Mouse (Mus musculus): Measurements from ENCODE around the gene Atf2.
A peak's percentile ranks its signal among the peaks of the same experiment; 100 is the strongest.
"Not testable (repeated sequence)": the region's sequence is repeated elsewhere in the genome, so short reads cannot be mapped to it uniquely, and the experiment has no call there.

Atf2 gene

DNA sequence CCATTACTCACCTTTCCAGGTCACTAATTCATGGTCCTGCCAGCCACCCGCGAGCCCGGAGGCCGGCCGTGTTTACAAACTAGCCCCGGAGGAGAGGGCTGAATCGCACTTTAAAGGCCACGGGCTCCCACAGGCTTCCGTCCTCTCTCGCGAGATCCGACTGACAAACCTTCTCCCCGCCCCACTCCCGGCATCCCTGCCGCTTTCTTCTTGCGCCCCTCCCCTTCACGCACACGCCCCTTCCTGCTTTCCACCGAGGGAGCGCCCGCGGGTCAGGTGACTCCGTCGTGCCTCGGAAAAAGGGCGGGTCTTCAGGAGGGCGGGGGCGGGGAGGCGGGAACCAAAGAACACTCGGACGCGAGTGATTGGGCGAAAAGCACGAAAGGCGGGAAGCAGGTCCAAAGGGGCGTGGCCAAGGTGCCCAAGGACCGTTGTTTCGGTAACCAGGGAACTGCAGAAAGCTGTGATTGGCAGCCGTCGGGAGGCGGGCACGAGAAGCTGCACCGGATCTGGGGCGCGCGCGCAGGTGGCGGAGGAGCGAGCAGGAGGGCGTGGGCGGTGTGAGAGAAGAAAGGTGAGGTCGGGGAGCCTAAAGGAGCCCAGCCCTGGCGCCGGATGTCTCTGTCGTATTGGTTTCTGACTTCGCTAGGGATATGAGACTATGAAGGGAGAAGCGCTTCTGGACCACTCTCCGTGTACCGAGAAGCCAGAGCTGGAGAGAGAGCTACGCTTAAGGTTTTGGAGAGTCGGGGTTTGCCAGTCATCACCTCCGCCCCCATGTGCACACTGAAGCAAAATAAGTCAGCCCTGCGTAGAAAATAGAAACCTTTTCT, at the start of gene Atf2:
Gene Atf2 (minus strand): TSS at position 176 of the 833 bp plus-strand sequence.
- DNase-seq, result peak; percentile 100

DNA sequence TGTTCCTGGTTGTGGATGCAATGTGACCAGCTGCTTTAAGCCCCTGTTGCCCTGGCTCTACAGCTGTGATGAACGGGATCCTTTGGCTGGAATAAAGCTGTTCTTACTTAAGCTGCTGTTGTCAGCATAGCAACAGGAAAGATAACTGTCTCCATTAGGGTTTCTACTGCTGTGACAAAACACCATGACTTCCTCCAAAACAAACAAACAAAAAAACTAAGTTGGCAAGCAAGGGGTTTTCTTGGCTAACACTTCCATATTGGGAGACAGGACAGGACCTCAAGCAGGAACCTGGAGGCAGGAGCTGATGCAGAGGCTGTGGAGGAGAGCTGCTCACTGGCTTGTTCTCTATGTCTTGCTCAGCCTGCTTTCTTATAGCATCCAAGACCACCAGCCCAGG, 48.8 kb upstream of the Atf2 start:
- no peak for DNase-seq

- no peak for DNase-seq
These were observed 48.0 kb upstream of the Atf2 start for GRCm38 (mm10) chr2:73940471-73940870.

DNA sequence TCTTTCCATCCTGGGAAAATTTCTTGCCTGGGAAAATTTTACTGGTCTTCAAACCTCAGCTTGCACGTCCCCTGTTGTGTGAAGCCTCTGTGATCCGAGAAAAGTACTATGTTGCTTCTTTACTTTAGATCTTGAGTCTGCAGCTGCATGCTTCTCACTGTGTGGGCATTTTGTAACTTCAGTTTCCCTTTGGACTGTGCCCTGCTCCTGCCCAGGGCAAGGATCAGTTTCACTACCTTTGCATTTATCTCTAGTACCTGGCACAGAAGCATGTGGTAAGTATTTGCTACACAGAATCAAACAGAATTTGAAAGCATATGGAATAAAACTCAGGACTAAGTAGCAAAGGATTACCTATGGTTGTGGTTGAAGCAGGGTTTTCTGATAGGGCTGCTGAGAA, 46.5 kb upstream of the Atf2 start:
- DNase-seq, result no peak

DNA sequence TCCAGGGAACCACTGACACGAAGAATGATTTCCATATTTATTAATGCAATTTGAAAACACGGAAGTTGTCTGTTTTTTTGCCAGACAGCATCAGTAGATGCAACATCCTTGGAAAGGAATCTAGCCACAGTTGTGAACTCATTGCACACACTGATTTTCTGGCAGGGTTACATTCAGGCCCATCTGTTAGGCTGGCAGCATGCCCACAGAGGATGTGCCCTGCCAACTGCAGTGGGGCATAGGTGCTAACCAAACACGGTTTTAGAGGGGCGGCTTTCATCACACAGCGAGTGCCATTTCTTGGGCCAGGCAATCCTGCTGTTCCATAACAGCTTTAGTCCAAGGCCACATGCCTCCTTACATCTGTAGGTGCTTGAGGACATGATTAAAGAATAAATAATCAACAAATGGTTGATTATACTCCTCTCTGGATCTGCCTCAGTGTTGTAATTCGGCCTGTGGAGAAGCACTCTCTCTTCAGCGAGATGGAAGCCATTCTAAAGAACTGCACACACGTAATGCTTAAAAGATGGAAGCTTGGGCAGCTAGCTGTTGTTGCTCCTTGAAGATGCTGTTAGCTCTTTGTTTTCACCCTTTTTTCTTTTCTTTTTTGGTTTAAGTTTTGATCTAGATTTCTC, 40.4 kb upstream of the Atf2 start:
- DNase-seq, result no peak

DNA sequence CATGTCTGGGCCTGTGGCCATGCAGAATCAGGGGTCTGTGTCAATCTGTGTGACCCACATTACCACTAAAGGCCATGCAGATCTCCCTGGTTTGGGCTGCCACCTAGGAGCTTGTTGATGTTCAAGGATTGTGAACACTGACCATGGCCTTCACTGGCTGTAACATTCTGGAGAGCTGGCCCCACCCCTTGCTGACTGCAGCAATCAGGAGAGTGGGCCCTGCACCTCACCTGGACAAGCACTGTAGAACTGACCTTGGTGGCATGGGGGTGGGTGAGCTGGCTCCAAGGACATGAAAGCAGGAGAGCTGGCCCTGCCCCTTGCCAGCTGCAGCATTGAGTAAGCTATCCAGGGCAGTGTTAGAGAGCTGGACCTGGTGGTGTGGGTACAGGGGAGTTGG, 35.3 kb upstream of the Atf2 start:
- DNase-seq, result no peak

GRCm38 (mm10) chr2:73925539-73925938, 33.1 kb upstream of the Atf2 start:
- DNase-seq, result no peak

DNA sequence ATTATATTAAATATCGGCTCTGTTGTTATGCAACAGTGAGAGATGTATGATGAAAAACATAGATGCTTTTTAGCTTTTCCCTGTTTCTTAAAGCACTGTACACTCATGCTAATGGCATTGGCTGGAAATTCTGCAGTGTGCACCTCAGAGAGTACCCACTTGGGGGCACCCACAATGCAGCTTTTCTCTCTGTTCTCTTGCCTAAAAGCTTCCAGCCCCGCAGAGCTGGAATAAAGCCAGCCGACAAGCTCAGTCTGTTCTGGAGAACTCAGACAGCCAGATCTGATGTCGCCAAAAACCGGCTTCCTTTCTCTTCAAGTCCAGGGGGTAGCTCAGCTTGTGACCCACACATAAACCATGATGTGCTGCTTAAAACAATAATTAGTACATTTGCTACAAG, 32.6 kb upstream of the Atf2 start:
- DNase-seq, result no peak

GRCm38 (mm10) chr2:73919642-73920041, 27.2 kb upstream of the Atf2 start:
- no peak for DNase-seq

- DNase-seq, result no peak
These were observed 19.8 kb upstream of the Atf2 start for GRCm38 (mm10) chr2:73912264-73912663.

- peak; percentile 89 to 90 for DNase-seq
These were observed 18.8 kb upstream of the Atf2 start, which contains the start of gene Atp5g3 for GRCm38 (mm10) chr2:73911175-73911700. Gene Atp5g3, minus strand, starts transcription at chr2:73911326.

GRCm38 (mm10) chr2:73910571-73911174, 18.2 kb upstream of the Atf2 start:
- DNase-seq, result peak; percentile 43 to 61

DNA sequence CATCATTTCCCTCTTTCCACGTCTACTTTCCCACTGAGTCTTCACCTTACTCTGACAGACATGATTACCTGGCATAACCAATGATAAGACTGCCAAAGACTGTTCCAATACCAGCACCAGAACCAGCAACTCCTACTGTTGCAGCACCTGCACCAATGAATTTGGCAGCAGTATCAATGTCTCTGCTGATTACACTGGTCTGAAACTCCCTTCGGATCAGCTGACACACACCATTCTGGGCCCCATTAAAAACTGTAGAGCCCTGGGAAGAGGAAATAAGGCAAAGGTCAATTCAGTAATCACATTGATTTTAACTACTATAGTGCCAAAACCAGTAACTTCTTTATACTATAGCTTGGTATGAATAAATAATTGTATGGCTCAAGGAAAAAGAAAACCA, 16.7 kb upstream of the Atf2 start:
- no peak for DNase-seq

- not testable (repeated sequence) for DNase-seq
These were observed 12.2 kb upstream of the Atf2 start for GRCm38 (mm10) chr2:73904679-73905078.

GRCm38 (mm10) chr2:73903536-73903935, 11.1 kb upstream of the Atf2 start:
- DNase-seq, result no peak

DNA sequence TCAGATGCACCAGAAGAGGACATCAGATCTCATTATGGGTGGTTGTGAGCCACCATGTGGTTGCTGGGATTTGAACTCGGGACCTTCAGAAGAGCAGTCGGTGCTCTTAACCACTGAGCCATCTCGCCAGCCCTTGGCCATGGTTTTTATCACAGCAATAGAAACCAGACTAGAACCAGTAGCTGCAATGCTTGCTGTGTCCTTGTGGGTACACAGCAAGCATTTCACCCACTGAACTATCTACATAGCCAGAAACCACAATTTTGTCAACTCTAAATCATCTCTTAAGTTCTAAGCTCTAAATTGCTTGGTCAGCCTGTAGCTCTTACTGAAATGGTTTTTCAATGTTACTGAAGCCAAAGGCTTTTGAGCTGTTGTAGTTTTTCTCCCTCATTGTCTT, 9.9 kb upstream of the Atf2 start:
- not testable (repeated sequence) for DNase-seq

- DNase-seq, result no peak
These were observed 8.7 kb upstream of the Atf2 start for GRCm38 (mm10) chr2:73901169-73901568.

GRCm38 (mm10) chr2:73900364-73900763, 7.9 kb upstream of the Atf2 start:
- DNase-seq, result no peak

GRCm38 (mm10) chr2:73896919-73897318, 4.5 kb upstream of the Atf2 start:
- not testable (repeated sequence) for DNase-seq

GRCm38 (mm10) chr2:73893473-73894270, 1.2 kb upstream of the Atf2 start:
- DNase-seq, result no peak

DNA sequence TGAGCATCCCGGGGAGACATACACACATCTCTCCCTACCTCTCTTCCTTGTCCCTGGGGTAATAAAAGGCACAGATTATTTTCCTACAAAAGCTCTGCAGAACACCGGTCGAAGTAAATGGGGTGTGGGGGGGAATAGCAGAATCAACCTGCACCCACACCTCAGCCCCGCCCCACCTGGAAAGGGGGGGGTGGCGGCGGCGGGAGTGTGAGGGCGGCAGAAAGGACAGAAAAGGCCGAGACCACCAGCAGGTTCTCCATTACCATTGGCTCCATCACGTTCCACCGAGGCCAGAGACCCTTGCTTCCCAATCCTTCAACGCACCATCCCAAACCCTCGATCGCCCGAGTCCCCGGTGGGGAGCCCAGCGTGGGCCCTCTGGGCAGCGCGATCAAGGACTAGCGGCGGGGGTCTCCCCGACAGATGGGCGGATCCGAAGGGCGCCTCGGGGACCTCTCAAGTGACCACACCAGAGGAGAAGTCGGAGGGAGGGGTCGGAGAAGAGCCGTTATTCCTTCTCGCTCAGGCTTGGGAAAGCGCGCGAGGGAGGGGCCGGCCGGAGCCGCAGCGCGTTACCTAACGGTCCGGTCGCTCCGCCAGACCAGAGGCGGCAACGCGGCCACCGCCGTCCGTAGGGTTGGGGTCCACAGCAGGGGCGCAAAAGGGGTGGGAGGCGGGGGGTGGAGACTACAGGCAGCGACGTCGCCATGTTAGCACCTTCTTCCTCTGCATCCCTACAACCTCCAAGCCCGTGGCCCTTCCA, 557 bp downstream of the Atf2 start:
- peak; percentile 58 to 62 for DNase-seq

DNA sequence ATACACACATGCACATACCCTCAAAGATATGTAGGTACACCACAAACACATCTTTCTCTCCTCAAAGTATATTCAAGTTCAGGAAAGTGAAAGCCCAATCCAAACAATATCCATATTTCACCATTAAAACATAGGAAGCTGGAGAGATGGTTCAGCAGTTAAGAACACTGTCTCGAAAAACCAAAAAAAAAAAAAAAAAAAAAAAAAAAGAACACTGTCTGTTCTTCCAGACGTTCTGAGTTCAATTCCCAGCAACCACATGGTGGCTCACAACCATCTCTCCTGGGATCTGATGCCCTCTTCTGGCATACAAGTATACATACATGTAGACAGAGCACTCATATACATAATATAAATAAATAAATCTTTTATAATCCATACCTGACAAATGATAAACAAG, 6.4 kb downstream of the Atf2 start:
- no peak for DNase-seq
